In the genomic region with DNA sequence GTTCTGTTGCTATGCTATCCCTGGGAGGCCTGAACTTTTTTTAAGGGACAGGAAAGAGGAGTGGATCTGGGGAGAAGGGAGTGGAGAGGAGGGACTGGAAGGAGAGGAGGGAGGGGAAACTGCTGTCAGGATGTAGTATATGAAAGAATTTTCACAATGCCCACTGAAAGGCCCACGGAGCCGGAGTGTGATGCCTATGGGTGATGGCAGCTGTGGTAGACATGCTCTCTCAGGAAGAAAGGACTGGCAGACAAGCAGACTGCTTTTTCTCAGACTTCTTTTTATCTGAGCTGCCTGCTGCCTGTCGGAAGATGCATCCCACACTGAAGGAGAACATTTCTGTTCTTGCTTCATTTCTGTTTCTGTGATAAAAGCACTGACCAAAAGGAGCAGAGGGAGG, we compare ENCODE assay signal across 26 mouse cellular contexts.
"Had no signal": no experiment of that assay in that cellular context is flagged by ENCODE, and none has a peak within 500 bp of the region (broad histone marks: within the 10 kb centered on the region; RNA-seq: fewer than 3 reads in every experiment).

No protein-coding gene starts in this region.

- DNase-seq: gastrocnemius, adult 2 months; gastrocnemius, postnatal 10 days; gastrocnemius, postnatal 25 days; heart, adult 18-20 months; heart, postnatal 14 days; heart, postnatal 36 days; kidney, adult 18-20 months; kidney, adult 8-10 months; kidney, postnatal 10 days; kidney, postnatal 25 days; kidney, postnatal 4 days; liver; liver, embryonic 13.5 days had no signal

- ATAC-seq: hindbrain, embryonic 16.5 days; inflammation-experienced regulatory T-cells, adult 6 months; intestine, embryonic 15.5 days; intestine, postnatal 0 days had no signal

- H3K27ac ChIP-seq: gastrocnemius, adult 2 months; heart, embryonic 10.5 days; heart, embryonic 13.5 days; heart, embryonic 15.5 days; hindbrain, embryonic 12.5 days; hindbrain, embryonic 14.5 days; intestine, embryonic 15.5 days; layer of hippocampus, adult 2 months; limb, embryonic 10.5 days; limb, embryonic 12.5 days; liver, embryonic 13.5 days; liver, embryonic 15.5 days had no signal

- H3K4me3 ChIP-seq: gastrocnemius, adult 2 months; heart, embryonic 10.5 days; heart, embryonic 13.5 days; heart, embryonic 15.5 days; hindbrain, embryonic 12.5 days; intestine, embryonic 15.5 days; layer of hippocampus, adult 2 months; limb, embryonic 10.5 days; limb, embryonic 12.5 days; liver, embryonic 13.5 days; liver, embryonic 15.5 days had no signal
